Mouse (Mus musculus): ENCODE results near the gene Prkag2.

DNA sequence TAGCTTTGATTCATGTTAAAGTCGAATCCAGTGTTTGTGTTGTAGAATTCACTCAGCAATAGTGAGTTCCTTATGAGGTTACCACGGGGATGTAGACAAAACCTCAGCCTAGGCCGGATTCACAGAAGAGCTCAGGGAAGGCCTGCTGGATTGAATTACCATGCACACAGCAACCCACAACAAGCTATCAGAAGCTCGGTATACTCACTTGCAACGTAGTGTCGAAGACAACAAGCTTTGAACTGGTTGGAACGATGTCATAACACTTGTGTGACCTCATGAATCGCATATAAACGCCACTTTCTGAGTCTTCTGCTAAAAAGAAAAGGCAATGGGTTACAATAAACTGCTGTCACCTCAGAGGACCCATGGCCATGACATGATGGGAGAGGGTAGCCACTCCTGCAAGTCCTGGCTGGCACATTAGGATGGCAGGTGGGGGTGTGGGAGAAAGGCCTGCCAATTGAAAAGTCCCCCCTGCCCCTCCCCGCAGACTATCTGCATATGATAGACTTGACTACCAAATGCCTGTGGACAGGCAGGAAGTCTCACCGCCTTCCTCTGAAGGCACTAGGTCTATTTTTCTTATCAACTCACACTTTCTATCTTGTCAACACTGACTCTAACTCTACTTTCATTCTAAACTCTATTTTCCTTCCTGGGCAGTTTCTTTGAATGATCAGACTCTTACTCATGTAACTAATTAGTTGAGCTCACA, 211.4 kb downstream of the Prkag2 start:
- TF ChIP-seq CTCF (IDR thresholded peaks at IDR 0.05; ENCODE audit: low read depth, low read length) (no peak), GATA1 (IDR thresholded peaks at IDR 0.05; ENCODE audit: borderline replicate concordance, low read length) (no peak)

All from G1E (cell line).